Mouse (Mus musculus) heart, embryonic 13.5 days (tissue): Measurements from ENCODE around the gene Pla2g6. TPM values are rescaled to one million over a fixed set of nuclear protein-coding genes. Genes with fewer than 3 reads are reported as not detected.

Experiments used
- ATAC-seq: fragments of 200-750 bp; cut with Nextera tagmentation; 2 replicates; pipeline ENCODE4 v1.8.0; 2017; ENCODE audit warnings: moderate TSS enrichment; ENCODE audit not compliant: insufficient number of reproducible peaks, low FRiP score, low TSS enrichment; ENCODE audit errors: extremely low read depth
- H3K27ac ChIP-seq: fragments of 300-500 bp; sonication (generic); replicated peaks from 2 replicates; pipeline ENCODE4 v1.5.1; 2015; ENCODE audit warnings: moderate library complexity, mild to moderate bottlenecking, inconsistent platforms
- H3K27me3 ChIP-seq: fragments of 300-500 bp; sonication (generic); replicated peaks from 2 replicates; pipeline ENCODE4 v1.6.1; 2015; ENCODE audit warnings: mild to moderate bottlenecking, inconsistent platforms
- H3K36me3 ChIP-seq: fragments of 300-500 bp; sonication (generic); 2 replicates; pipeline ENCODE4 v1.6.1; 2015; ENCODE audit warnings: mild to moderate bottlenecking, inconsistent platforms
- H3K4me1 ChIP-seq: fragments of 300-500 bp; sonication (generic); 2 replicates; pipeline ENCODE4 v1.6.1; 2015; ENCODE audit warnings: inconsistent platforms
- H3K4me2 ChIP-seq: fragments of 300-500 bp; sonication (generic); 2 replicates; pipeline ENCODE4 v1.6.1; 2015; ENCODE audit warnings: inconsistent platforms, mild to moderate bottlenecking, moderate library complexity
- H3K4me3 ChIP-seq: fragments of 300-500 bp; sonication (generic); 2 replicates; pipeline ENCODE4 v1.5.1; 2015; ENCODE audit warnings: moderate library complexity, mild to moderate bottlenecking, inconsistent platforms
- H3K9ac ChIP-seq: fragments of 300-500 bp; sonication (generic); 2 replicates; pipeline ENCODE4 v1.6.1; 2015; ENCODE audit warnings: inconsistent platforms, mild to moderate bottlenecking, moderate library complexity
- H3K9me3 ChIP-seq: fragments of 300-500 bp; sonication (generic); 2 replicates; pipeline ENCODE4 v1.6.1; 2016; ENCODE audit warnings: inconsistent platforms
- WGBS: fragments of 180-500 bp; shearing (Covaris S2); methylation state at CpG from one replicate; pipeline ENCODE4 v1.1.7; 2015; ENCODE audit warnings: mixed read lengths; 5-methylcytosine and 5-hydroxymethylcytosine counted together
- polyA plus RNA-seq: library from polyadenylated mRNA; unstranded; fragments of >200 nt; fragmentation: Nextera tagmentation; extraction: Ambion mirVana; gene quantifications from 2 replicates; pipeline ENCODE4 v1.2.1, GENCODE M21; 2015

The Pla2g6 gene
- polyA plus RNA-seq, 1 experiment from 2014 or later, result 12.2 TPM

- H3K36me3 ChIP-seq, result no peaks in the 10 kb centered on the region
- H3K27me3 ChIP-seq, result peaks cover 52% of the 10 kb centered on the region
- no peaks in the 10 kb centered on the region for H3K9me3 ChIP-seq
- peak overlapping the region; percentile 46 for H3K4me3 ChIP-seq
- no peak overlapping the region; the same call in 1 of the 2 replicates for H3K27ac ChIP-seq
- WGBS, result 2% methylated on average over 33 of the region's 33 CpGs
- H3K4me1 ChIP-seq, result peaks cover 10% of the 10 kb centered on the region
- peak overlapping the region; percentile 78 for H3K4me2 ChIP-seq
- peak overlapping the region; percentile 79 for H3K9ac ChIP-seq
- ATAC-seq, result no peak; the same call in 1 of the 2 replicates
Measured at GRCm38 (mm10) chr15:79270317-79271123, 57.7 kb downstream of the Pla2g6 start.

GRCm38 (mm10) chr15:79268521-79268920 is 59.7 kb downstream of the Pla2g6 start:
- Histone ChIP-seq H3K27me3 (peaks cover 68% of the 10 kb centered on the region), H3K9me3 (no peaks in the 10 kb centered on the region), H3K36me3 (no peaks in the 10 kb centered on the region), H3K4me1 (peaks cover 10% of the 10 kb centered on the region), H3K27ac (no peak overlapping the region), H3K4me3 (no peak overlapping the region), H3K9ac (no peak overlapping the region), H3K4me2 (no peak overlapping the region)
- ATAC-seq, result no peak
- WGBS, result 26% methylated on average over 1 of the region's 1 CpGs

GRCm38 (mm10) chr15:79265384-79265783 is 62.8 kb downstream of the Pla2g6 start:
- Histone ChIP-seq H3K4me2 (no peak overlapping the region), H3K27ac (no peak overlapping the region), H3K27me3 (peaks cover 84% of the 10 kb centered on the region), H3K4me1 (peaks cover 20% of the 10 kb centered on the region), H3K36me3 (no peaks in the 10 kb centered on the region), H3K4me3 (no peak overlapping the region), H3K9ac (no peak overlapping the region), H3K9me3 (no peaks in the 10 kb centered on the region)
- 52% methylated on average over 4 of the region's 4 CpGs for WGBS
- no peak for ATAC-seq

GRCm38 (mm10) chr15:79263726-79264125 is 64.5 kb downstream of the Pla2g6 start:
- no peaks in the 10 kb centered on the region for H3K9me3 ChIP-seq
- WGBS, result 90% methylated on average over 6 of the region's 6 CpGs
- H3K4me2 ChIP-seq, result no peak overlapping the region
- H3K4me3 ChIP-seq, result no peak overlapping the region
- H3K36me3 ChIP-seq, result no peaks in the 10 kb centered on the region
- no peak overlapping the region for H3K9ac ChIP-seq
- ATAC-seq, result no peak
- peaks cover 20% of the 10 kb centered on the region for H3K4me1 ChIP-seq
- H3K27ac ChIP-seq, result 0 out of 2 replicates have a peak overlapping the region, but pooled peaks have one; percentile 2
- peaks cover 93% of the 10 kb centered on the region for H3K27me3 ChIP-seq

GRCm38 (mm10) chr15:79262786-79263309 is 65.3 kb downstream of the Pla2g6 start:
- no peak for ATAC-seq
- Histone ChIP-seq H3K9ac (0 out of 2 replicates have a peak overlapping the region, but pooled peaks have one; percentile 11), H3K27me3 (peaks cover 84% of the 10 kb centered on the region), H3K4me2 (peak overlapping the region; percentile 98), H3K4me1 (peaks cover 20% of the 10 kb centered on the region), H3K27ac (peak overlapping the region; percentile 60), H3K9me3 (no peaks in the 10 kb centered on the region), H3K4me3 (no peak overlapping the region), H3K36me3 (no peaks in the 10 kb centered on the region)
- WGBS, result 80% methylated on average over 3 of the region's 3 CpGs

- H3K4me2 ChIP-seq, result peak overlapping the region; percentile 98
- H3K36me3 ChIP-seq, result no peaks in the 10 kb centered on the region
- peak overlapping the region; percentile 86; the same call in 1 of the 2 replicates for H3K9ac ChIP-seq
- 23% methylated on average over 13 of the region's 13 CpGs for WGBS
- no peak for ATAC-seq
- peak overlapping the region; percentile 60 for H3K27ac ChIP-seq
- H3K9me3 ChIP-seq, result no peaks in the 10 kb centered on the region
- H3K4me3 ChIP-seq, result peak overlapping the region; percentile 72; the same call in 1 of the 2 replicates
- peaks cover 80% of the 10 kb centered on the region for H3K27me3 ChIP-seq
- peaks cover 20% of the 10 kb centered on the region for H3K4me1 ChIP-seq
Measured at GRCm38 (mm10) chr15:79262375-79262774, 65.8 kb downstream of the Pla2g6 start.

- peak overlapping the region; percentile 60 for H3K27ac ChIP-seq
- H3K9me3 ChIP-seq, result no peaks in the 10 kb centered on the region
- H3K27me3 ChIP-seq, result peaks cover 74% of the 10 kb centered on the region
- peak overlapping the region; percentile 98 for H3K4me2 ChIP-seq
- no peak for ATAC-seq
- peak overlapping the region; percentile 72 for H3K4me3 ChIP-seq
- no peaks in the 10 kb centered on the region for H3K36me3 ChIP-seq
- peaks cover 20% of the 10 kb centered on the region for H3K4me1 ChIP-seq
- peak overlapping the region; percentile 86 for H3K9ac ChIP-seq
- 0% methylated on average over 24 of the region's 28 CpGs for WGBS
Measured at GRCm38 (mm10) chr15:79261757-79262156, 66.4 kb downstream of the Pla2g6 start.

- Histone ChIP-seq H3K4me1 (peaks cover 20% of the 10 kb centered on the region), H3K27me3 (peaks cover 69% of the 10 kb centered on the region), H3K9ac (peak overlapping the region; percentile 86), H3K27ac (peak overlapping the region; percentile 60), H3K4me2 (peak overlapping the region; percentile 98), H3K9me3 (no peaks in the 10 kb centered on the region), H3K4me3 (peak overlapping the region; percentile 72), H3K36me3 (no peaks in the 10 kb centered on the region)
- WGBS, result 2% methylated on average over 53 of the region's 62 CpGs
- peak; percentile 49; the same call in 1 of the 2 replicates for ATAC-seq
Measured at GRCm38 (mm10) chr15:79261095-79261725, 67.0 kb downstream of the Pla2g6 start.

- peaks cover 69% of the 10 kb centered on the region for H3K27me3 ChIP-seq
- whole genome bisulfite sequencing, result 34% methylated on average over 17 of the region's 17 CpGs
Measured at GRCm38 (mm10) chr15:79258521-79258920, 69.7 kb downstream of the Pla2g6 start.

GRCm38 (mm10) chr15:79254661-79255060 is 73.5 kb downstream of the Pla2g6 start, which contains the start of gene Slc16a8:
Slc16a8 (minus strand) TSS chr15:79254761.
- Histone ChIP-seq H3K27ac (no peak within 1 kb of the TSS), H3K36me3 (peaks cover under 1% of the 10 kb centered on the region), H3K9me3 (no peaks in the 10 kb centered on the region), H3K9ac (no peak within 1 kb of the TSS), H3K27me3 (peaks cover 65% of the 10 kb centered on the region), H3K4me3 (no peak within 1 kb of the TSS), H3K4me2 (no peak within 1 kb of the TSS), H3K4me1 (peaks cover 18% of the 10 kb centered on the region)
- WGBS, result 21% methylated on average over 3 of the region's 3 CpGs
- no peak for ATAC-seq

More at GRCm38 (mm10) chr15:79258521-79258920, 69.7 kb downstream of the Pla2g6 start:
- Histone ChIP-seq H3K4me2 (no peak overlapping the region), H3K9me3 (no peaks in the 10 kb centered on the region), H3K4me3 (no peak overlapping the region), H3K9ac (no peak overlapping the region), H3K36me3 (no peaks in the 10 kb centered on the region), H3K4me1 (peaks cover 26% of the 10 kb centered on the region), H3K27ac (no peak overlapping the region)
- ATAC-seq, result no peak

GRCm38 (mm10) chr15:79252580-79252979 is 75.6 kb downstream of the Pla2g6 start:
- Histone ChIP-seq H3K27ac (no peak overlapping the region), H3K9ac (peak overlapping the region; percentile 85)
- WGBS, result 28% methylated on average over 24 of the region's 24 CpGs

More at GRCm38 (mm10) chr15:79252580-79252979, 75.6 kb downstream of the Pla2g6 start:
- Histone ChIP-seq H3K4me1 (peaks cover 18% of the 10 kb centered on the region), H3K4me2 (peak overlapping the region; percentile 76), H3K36me3 (peaks cover 19% of the 10 kb centered on the region), H3K9me3 (no peaks in the 10 kb centered on the region), H3K27me3 (peaks cover 56% of the 10 kb centered on the region), H3K4me3 (peak overlapping the region; percentile 48)
- ATAC-seq, result no peak
